Mouse (Mus musculus) hindbrain, embryonic 11.5 days (tissue): Measurements from ENCODE around the gene Tppp2. TPM values are rescaled to one million over a fixed set of nuclear protein-coding genes. Genes with fewer than 3 reads are reported as not detected.
"Not testable (repeated sequence)": the region's sequence is repeated elsewhere in the genome, so short reads cannot be mapped to it uniquely, and the experiment has no call there.

Source experiments
- ATAC-seq: fragments of 200-750 bp; cut with Nextera tagmentation; 2 replicates; pipeline ENCODE4 v1.8.0; 2017; ENCODE audit warnings: mild to moderate bottlenecking, moderate TSS enrichment, moderate library complexity; ENCODE audit not compliant: low FRiP score
- DNase-seq: peaks from one replicate; pipeline ENCODE4 v3.0.0-alpha.2; 2015; ENCODE audit warnings: low spot score
- H3K27ac ChIP-seq: fragments of 300-500 bp; sonication (generic); 2 replicates; pipeline ENCODE4 v1.5.1; 2014; ENCODE audit warnings: mild to moderate bottlenecking, low read depth, low read length
- H3K27me3 ChIP-seq: fragments of 300-500 bp; sonication (generic); 2 replicates; pipeline ENCODE4 v1.6.1; 2014; ENCODE audit warnings: mild to moderate bottlenecking, low read length, moderate library complexity, mixed read lengths; ENCODE audit not compliant: control insufficient read depth, insufficient read depth
- H3K36me3 ChIP-seq: fragments of 300-500 bp; sonication (generic); 2 replicates; pipeline ENCODE4 v1.6.1; 2014; ENCODE audit warnings: mild to moderate bottlenecking, low read length, moderate library complexity, mixed read lengths; ENCODE audit not compliant: control insufficient read depth, insufficient read depth
- H3K4me1 ChIP-seq: fragments of 300-500 bp; sonication (generic); replicated peaks from 2 replicates; pipeline ENCODE4 v1.6.1; 2014; ENCODE audit warnings: low read length, mixed read lengths; ENCODE audit not compliant: control insufficient read depth, insufficient read depth
- H3K4me2 ChIP-seq: fragments of 300-500 bp; sonication (generic); replicated peaks from 2 replicates; pipeline ENCODE4 v1.6.1; 2014; ENCODE audit warnings: mild to moderate bottlenecking, low read depth, low read length
- H3K4me3 ChIP-seq: fragments of 300-500 bp; sonication (generic); 2 replicates; pipeline ENCODE4 v1.5.1; 2014; ENCODE audit warnings: low read depth, low read length
- H3K9ac ChIP-seq: fragments of 300-500 bp; sonication (generic); 2 replicates; pipeline ENCODE4 v1.6.1; 2014; ENCODE audit warnings: low read depth, low read length
- H3K9me3 ChIP-seq: fragments of 300-500 bp; sonication (generic); 2 replicates; pipeline ENCODE4 v1.6.1; 2016; ENCODE audit warnings: low read length; ENCODE audit not compliant: control insufficient read depth
- WGBS: fragments of 180-500 bp; shearing (Covaris S2); extraction: QIAGEN DNeasy Blood & Tissue Kit; methylation state at CpG from one replicate; pipeline ENCODE4 v1.1.7; 2014; 5-methylcytosine and 5-hydroxymethylcytosine counted together
- polyA plus RNA-seq: library from polyadenylated mRNA; unstranded; fragments of >200 nt; fragmentation: Nextera tagmentation; extraction: Ambion mirVana; gene quantifications from 2 replicates; pipeline ENCODE4 v1.2.1, GENCODE M21; 2014

Tppp2 gene
- polyA plus RNA-seq, 1 experiment from 2014 or later: not detected

DNA sequence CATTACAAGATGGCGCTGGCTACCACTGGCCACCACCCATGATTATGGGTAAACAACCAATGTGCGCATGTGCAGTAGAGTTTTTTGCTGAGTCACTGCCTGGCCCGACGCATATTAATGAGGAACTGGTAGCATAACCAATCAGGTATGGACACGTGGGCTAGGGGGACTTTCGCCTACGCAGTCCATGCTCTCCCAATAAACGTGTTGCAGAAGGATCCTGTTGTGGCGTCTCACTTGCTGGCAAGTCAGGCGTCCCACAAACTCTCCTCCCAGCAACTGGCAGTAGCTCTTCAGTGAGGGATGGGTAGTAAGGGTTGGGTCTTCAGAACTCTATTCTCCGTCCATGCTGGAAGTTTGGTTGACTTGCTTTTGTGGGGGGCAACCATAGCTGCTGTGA lies 8.7 kb downstream of the Tppp2 start:
- H3K4me2 ChIP-seq, H3K9ac ChIP-seq, H3K9me3 ChIP-seq, H3K27ac ChIP-seq, DNase-seq, H3K27me3 ChIP-seq, H3K4me3 ChIP-seq, H3K36me3 ChIP-seq, H3K4me1 ChIP-seq, ATAC-seq: not testable (repeated sequence)
- 97% methylated on average over 11 of the region's 11 CpGs for WGBS

- Histone ChIP-seq H3K36me3 (no peaks in the 10 kb centered on the region), H3K9ac (no peak overlapping the region), H3K4me2 (no peak overlapping the region), H3K4me1 (no peaks in the 10 kb centered on the region), H3K9me3 (no peaks in the 10 kb centered on the region), H3K27ac (no peak overlapping the region), H3K4me3 (no peak overlapping the region), H3K27me3 (no peaks in the 10 kb centered on the region)
- no peak for ATAC-seq
- no peak for DNase-seq
- WGBS: 85% methylated on average over 8 of the region's 8 CpGs
Observed at GRCm38 (mm10) chr14:51929309-51929943, 11.2 kb downstream of the Tppp2 start.

DNA sequence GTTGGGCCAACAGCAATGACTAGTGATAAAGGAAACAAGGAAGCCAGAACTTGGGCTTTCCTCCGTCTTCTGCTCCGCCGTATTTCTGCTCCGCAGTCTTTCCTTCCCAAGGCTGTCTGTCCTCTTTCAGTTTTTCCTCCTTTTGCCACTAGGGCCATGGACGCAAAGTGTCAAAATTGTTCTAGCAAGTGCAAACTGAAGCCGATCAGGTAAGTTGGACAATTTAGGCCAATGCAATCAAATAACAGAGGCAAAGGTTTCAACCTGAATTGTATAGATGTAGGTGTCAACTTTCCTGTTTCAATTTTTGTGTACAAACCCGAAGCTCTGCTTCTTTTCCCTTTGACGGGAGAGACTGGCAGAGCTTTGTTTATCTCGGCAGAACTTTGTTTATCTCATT lies 11.7 kb downstream of the Tppp2 start:
- Histone ChIP-seq H3K27me3 (no peaks in the 10 kb centered on the region), H3K4me2 (no peak overlapping the region), H3K9me3 (no peaks in the 10 kb centered on the region), H3K36me3 (no peaks in the 10 kb centered on the region), H3K9ac (no peak overlapping the region), H3K27ac (no peak overlapping the region), H3K4me1 (no peaks in the 10 kb centered on the region), H3K4me3 (no peak overlapping the region)
- DNase-seq (no peak), ATAC-seq (no peak)
- 76% methylated on average over 9 of the region's 9 CpGs for WGBS

DNA sequence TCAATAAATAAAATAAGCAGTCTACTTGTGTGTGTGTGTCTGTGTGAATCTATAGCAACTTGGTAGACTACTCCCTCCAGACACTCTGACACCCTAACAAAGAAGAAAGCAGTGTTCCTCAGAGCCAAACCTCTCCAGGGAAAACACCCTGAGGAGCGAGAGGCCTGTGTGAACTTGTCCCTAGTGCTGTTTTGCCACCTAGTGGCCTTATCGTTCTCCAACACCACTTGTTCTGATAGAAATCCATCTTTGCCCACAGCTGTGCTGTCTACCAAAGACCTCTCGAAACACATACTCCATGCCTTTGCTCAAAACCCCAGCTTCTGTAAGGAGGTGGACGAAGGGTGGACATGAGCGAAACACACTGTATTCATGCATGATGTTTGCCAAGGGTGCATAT lies 12.6 kb downstream of the Tppp2 start:
- no peak overlapping the region for H3K27ac ChIP-seq
- no peaks in the 10 kb centered on the region for H3K9me3 ChIP-seq
- H3K9ac ChIP-seq: no peak overlapping the region
- H3K36me3 ChIP-seq: no peaks in the 10 kb centered on the region
- H3K27me3 ChIP-seq: no peaks in the 10 kb centered on the region
- H3K4me2 ChIP-seq: no peak overlapping the region
- no peak overlapping the region for H3K4me3 ChIP-seq
- WGBS: 36% methylated on average over 5 of the region's 5 CpGs
- DNase-seq: peak; percentile 60
- ATAC-seq: peak; percentile 68; the same call in 1 of the 2 replicates
- no peaks in the 10 kb centered on the region for H3K4me1 ChIP-seq

DNA sequence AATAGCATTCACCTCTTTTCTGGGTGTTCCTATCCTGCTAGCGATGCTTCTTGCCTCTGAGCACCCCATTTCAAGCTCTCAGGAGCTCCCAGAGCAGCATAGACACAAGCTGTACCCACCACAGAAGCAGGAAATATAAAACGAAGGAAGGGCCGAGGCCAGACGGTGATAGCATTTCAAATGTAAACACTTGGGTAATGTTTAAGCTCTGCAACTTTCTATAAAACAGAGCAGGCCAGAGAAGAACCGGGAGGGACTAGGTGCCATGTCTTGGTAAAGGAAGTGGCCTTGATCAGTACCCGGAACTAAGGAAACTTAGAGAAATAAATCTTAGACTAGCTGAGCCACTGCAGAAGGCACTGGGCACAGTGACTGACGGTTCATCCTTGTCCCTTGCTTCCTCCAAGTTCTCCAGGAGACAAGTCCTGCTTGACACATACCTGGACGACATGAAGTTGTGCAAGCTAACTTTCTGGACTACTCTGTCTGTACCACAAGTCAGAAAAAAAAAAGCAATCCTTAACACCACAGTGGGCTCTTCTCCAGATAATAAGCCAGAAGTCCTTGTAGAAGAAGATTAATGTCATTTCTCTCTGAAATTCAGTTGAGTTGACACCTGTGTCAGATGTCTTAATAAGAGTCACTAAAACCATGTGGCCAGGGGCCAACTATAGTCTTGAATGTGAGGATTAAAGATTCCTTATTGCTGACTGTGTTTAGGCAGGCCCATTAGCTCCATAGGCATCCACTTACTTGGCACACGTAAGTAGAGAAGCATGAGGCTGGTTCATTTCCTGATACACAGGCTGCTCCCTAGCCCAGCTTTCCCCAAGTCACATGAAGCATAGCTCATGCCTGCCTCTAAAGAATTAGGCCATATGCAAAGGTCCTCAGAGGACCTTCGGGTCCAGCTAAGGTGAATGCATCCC lies 14.1 kb downstream of the Tppp2 start:
- DNase-seq (no peak), ATAC-seq (no peak)
- Histone ChIP-seq H3K4me3 (no peak overlapping the region), H3K4me1 (no peaks in the 10 kb centered on the region), H3K9me3 (no peaks in the 10 kb centered on the region), H3K4me2 (no peak overlapping the region), H3K36me3 (no peaks in the 10 kb centered on the region), H3K27me3 (no peaks in the 10 kb centered on the region), H3K9ac (no peak overlapping the region), H3K27ac (no peak overlapping the region)
- WGBS: 81% methylated on average over 10 of the region's 10 CpGs

- H3K27me3 ChIP-seq: no peaks in the 10 kb centered on the region
- no peaks in the 10 kb centered on the region for H3K4me1 ChIP-seq
- H3K9me3 ChIP-seq: no peaks in the 10 kb centered on the region
- ATAC-seq (no peak), DNase-seq (no peak)
- H3K4me3 ChIP-seq: no peak overlapping the region
- H3K9ac ChIP-seq: no peak overlapping the region
- WGBS: 87% methylated on average over 9 of the region's 9 CpGs
- H3K4me2 ChIP-seq: no peak overlapping the region
- H3K27ac ChIP-seq: no peak overlapping the region
- H3K36me3 ChIP-seq: no peaks in the 10 kb centered on the region
Observed at GRCm38 (mm10) chr14:51939005-51939404, 20.8 kb downstream of the Tppp2 start.

- Histone ChIP-seq H3K4me3 (no peak overlapping the region), H3K36me3 (no peaks in the 10 kb centered on the region), H3K4me2 (no peak overlapping the region), H3K27me3 (no peaks in the 10 kb centered on the region), H3K4me1 (no peaks in the 10 kb centered on the region), H3K9ac (no peak overlapping the region), H3K9me3 (no peaks in the 10 kb centered on the region), H3K27ac (no peak overlapping the region)
- ATAC-seq: no peak
- DNase-seq: peak; percentile 22
- 36% methylated on average over 8 of the region's 8 CpGs for WGBS
Observed at GRCm38 (mm10) chr14:51940944-51941560, 22.8 kb downstream of the Tppp2 start.

- WGBS: 60% methylated on average over 9 of the region's 9 CpGs
- DNase-seq: no peak
- Histone ChIP-seq H3K36me3 (no peaks in the 10 kb centered on the region), H3K4me2 (no peak overlapping the region), H3K27me3 (no peaks in the 10 kb centered on the region), H3K9ac (no peak overlapping the region), H3K27ac (no peak overlapping the region), H3K9me3 (no peaks in the 10 kb centered on the region), H3K4me1 (no peaks in the 10 kb centered on the region), H3K4me3 (no peak overlapping the region)
- ATAC-seq: no peak
Observed at GRCm38 (mm10) chr14:51941577-51941976, 23.4 kb downstream of the Tppp2 start.
